Mouse (Mus musculus) cerebellum, adult 9-10 months (tissue): ENCODE data around the gene Avpr1b.

Source experiments
- DNase-seq: peaks from one replicate; pipeline ENCODE4 v3.0.0; 2022

Gene Avpr1b

GRCm38 (mm10) chr1:131598905-131599304 lies at the start of gene Avpr1b:
Gene Avpr1b, plus strand, starts transcription at chr1:131599239.
- DNase-seq: no peak

- DNase-seq: peak; percentile 29
Measured at GRCm38 (mm10) chr1:131551956-131552355, 47.1 kb upstream of the Avpr1b start.

- peak; percentile 14 for DNase-seq
Measured at GRCm38 (mm10) chr1:131553428-131553827, 45.6 kb upstream of the Avpr1b start.

GRCm38 (mm10) chr1:131555042-131555812 lies 43.8 kb upstream of the Avpr1b start:
- DNase-seq: peak; percentile 93

DNA sequence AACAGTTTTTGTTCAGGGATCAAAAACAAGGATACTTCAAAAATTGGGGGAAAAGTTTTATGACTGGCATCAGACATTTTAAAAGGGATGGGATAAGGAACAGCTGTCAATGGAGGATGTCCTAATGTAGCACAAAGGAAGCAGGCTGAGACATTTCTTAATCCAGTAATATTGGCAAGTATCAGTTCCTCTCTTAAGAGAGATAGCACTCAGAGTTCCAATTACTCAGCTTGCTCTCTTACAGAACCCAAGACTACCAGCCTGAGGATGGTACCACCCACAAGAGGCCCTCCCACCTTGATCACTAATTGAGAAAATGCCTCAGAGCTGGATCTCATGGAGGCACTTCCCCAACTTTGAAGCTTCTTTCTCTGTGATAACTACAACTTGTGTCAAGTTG lies 38.5 kb upstream of the Avpr1b start:
- no peak for DNase-seq

GRCm38 (mm10) chr1:131562081-131562480 lies 37.0 kb upstream of the Avpr1b start:
- DNase-seq: no peak

DNA sequence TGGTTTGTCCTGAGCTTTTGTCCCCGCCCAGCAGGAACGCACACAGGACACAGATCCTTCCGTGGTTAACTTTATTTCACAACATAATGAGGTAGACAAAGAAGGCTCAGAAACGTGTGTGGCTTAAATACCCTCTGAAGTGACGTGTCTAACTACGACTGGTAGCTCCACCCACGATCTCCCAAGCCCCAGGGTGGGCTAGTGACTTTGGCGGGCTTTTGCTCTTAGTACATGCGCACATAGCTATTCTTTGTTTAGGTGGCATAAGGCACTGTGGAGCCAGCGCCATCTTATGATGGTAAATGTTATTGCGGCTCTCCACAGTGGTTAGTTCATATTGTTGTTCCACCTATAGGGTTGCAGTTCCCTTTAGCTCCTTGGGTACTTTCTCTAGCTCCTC lies 33.0 kb upstream of the Avpr1b start:
- DNase-seq: peak; percentile 41

- no peak for DNase-seq
Measured at GRCm38 (mm10) chr1:131569721-131570120, 29.3 kb upstream of the Avpr1b start.

- DNase-seq: no peak
Measured at GRCm38 (mm10) chr1:131570391-131570790, 28.6 kb upstream of the Avpr1b start.

DNA sequence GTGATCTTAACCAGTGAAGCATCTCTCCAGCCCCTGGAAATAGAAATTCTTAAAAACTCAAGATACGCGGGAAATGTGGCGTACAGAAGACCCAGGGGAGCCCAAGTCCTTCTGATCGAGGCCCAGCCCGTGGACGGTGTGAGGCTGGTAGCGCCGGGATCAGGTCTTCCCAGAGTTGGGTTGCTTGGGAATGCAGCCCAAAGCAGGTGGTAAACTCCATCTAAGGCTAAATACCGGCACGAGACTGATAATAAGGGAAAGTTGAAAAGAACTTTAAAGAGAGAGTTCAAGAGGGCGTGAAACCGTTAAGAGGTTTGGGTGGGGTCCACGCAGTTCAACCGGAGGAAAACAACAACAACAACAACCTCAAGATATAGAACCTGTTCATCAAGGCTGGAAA lies 25.3 kb upstream of the Avpr1b start:
- no peak for DNase-seq

GRCm38 (mm10) chr1:131578943-131579680 lies 19.9 kb upstream of the Avpr1b start:
- DNase-seq: no peak

GRCm38 (mm10) chr1:131580389-131580788 lies 18.6 kb upstream of the Avpr1b start:
- DNase-seq: no peak

DNA sequence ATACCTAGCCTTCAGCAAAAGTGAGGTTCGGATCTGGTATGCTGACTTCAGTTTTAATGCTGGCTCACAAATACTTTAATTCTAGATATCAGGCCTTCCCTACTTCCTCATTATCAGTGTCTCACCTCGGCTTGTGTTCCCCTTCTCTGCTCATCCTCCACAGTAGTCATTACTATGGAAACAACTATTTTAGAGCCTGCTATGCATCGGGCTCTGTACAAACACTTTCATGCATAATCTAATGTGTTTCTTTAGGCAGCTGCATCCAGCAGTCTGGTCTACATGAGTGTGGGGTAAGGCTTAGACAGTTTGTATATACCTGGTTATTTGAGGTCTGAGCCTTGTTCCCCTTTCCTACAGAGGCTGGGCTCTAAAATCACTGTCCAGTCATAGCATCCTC lies 15.4 kb upstream of the Avpr1b start:
- DNase-seq: no peak

DNA sequence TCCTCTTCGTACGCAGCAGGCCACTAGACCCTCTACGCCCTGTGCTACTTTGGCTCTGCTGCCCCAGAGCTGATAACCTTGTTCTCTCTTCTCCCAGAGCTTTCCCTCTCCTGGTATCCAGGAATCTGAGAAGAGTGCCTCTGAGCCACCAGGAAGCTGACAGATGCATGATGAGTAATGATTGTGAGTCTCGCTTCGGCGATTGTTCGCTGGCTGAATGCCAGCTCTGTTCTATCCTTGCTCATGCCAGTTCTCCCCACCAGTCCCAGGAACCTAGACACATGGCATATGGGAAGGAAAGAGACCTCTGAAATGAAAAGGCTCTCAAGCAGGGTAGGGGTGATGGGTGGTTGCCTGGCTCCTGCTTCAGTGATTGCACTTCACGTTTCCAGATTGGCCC lies 12.2 kb upstream of the Avpr1b start:
- no peak for DNase-seq

- DNase-seq: no peak
Measured at GRCm38 (mm10) chr1:131600314-131600713, 1.3 kb downstream of the Avpr1b start.

GRCm38 (mm10) chr1:131606719-131607118 lies 7.7 kb downstream of the Avpr1b start:
- DNase-seq: no peak

- no peak for DNase-seq
Measured at GRCm38 (mm10) chr1:131612556-131613155, 13.6 kb downstream of the Avpr1b start.

DNA sequence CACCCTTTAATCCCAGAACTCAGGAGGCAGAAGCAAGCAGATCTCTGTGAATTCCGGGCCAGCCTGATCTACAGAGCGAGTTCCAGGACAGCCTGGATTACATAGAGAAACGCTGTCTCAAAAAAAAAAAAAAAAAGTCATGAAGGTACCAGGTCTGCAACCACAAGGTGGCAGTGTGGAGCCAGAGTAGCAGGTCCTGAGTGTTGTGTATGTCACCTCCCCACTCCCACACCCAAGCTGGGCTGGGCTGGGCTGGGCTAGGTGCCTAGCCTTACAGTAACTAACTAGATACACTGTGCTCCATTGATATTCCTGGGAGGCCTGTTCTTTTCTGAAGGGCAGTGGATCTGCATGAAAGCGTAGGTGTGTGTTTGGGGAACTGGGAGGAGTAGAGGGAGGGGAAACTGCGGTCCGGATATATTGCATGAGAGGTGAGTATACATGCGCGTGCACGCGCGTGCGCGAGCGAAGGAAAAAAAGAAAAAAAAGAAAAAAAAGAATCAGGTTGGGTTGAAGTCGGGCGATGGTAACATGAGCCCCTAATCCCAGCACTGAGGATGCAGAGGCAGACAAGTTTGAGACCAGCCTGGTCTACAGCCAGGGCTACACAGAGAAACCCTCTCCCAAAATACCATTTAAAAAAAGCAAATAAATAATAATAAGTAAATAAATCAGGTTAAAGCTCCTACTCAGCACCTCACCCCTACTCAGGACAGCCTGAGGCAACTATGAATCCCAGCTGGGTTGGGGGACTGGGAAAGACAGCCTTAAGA lies 14.5 kb downstream of the Avpr1b start:
- DNase-seq: peak; percentile 43

DNA sequence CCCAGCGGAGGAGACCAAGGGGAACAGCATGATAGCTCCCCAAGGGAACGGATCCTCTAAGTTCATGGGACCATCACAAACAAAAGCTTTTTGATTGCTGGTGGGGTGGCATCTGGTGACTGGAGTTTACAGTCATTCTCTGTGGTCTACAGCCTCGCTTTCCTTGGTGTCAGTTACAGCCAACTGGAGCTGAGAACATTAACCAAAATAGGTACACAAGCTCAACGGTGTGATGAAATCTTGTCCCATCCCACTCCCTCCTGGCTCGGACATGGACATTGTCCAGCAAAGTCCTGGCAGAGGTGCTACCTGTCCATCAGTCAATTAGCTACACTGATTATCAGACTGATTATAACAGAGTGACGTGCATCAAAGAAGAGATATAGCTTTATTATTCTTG lies 15.6 kb downstream of the Avpr1b start:
- DNase-seq: no peak

GRCm38 (mm10) chr1:131616131-131616530 lies 17.1 kb downstream of the Avpr1b start:
- no peak for DNase-seq

- DNase-seq: no peak
Measured at GRCm38 (mm10) chr1:131616546-131617220, 17.6 kb downstream of the Avpr1b start.

DNA sequence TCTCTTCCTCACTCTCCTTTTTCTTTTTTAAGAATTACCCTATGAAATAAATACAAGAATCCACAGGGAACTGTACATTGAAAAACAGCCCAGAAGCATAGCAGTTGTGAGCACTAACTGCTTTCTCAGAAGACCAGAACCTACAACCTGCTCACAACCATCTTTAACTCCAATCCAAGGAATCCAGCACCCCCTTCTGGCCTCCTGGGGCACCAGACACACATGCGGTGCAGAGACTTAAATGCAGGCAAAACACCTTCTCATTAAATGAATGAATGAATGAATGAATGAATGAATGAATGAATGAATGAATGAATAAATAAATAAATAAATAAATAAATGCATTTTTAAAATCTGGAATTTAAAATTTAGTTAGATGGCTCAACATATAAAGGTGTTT lies 19.5 kb downstream of the Avpr1b start:
- DNase-seq: no peak

DNA sequence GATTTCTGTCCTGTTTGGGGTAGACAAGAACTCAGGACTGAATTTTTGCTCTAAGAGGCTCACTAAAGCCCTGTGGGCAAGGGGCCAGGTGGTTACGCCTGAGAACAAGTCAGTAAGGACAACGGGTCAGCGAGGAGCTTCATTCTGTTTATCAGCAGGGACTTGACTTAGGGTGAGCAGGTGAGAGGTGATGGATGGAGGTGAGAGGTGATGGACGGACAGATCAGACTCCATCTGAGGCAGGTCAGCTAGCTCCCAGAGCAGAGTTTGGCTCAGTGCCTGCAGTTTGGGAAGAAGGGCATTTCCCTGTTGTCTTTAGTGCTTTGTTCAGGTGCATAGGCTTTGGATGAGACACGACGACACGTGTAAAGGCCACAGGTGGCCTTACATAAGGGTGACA lies 20.3 kb downstream of the Avpr1b start:
- DNase-seq: no peak
